Mouse (Mus musculus) central nervous system, embryonic 18 days (tissue): ENCODE measurements around the gene Fgg. TPM values are rescaled to one million over a fixed set of nuclear protein-coding genes. Genes with fewer than 3 reads are reported as not detected.

Experiments
- polyA plus RNA-seq: library from polyadenylated mRNA; depleted of rRNA; stranded (reverse); fragments of >200 nt; gene quantifications from 2 replicates; pipeline ENCODE4 v1.2.3, GENCODE M21; 2012; rRNA removed

Gene Fgg
- 0.06 and 0.17 TPM in 2 replicates for polyA plus RNA-seq

GRCm38 (mm10) chr3:83007557-83007956 lies at the start of gene Fgg:
TSS of gene Fgg (plus strand) at chr3:83007724.

GRCm38 (mm10) chr3:83025475-83026301 lies 18.2 kb downstream of the Fgg start, which contains the start of gene Fga:
TSS of gene Fga (plus strand) at chr3:83026076.

GRCm38 (mm10) chr3:83049680-83050079 lies 42.2 kb downstream of the Fgg start, which contains the start of gene Fgb:
TSS of gene Fgb (minus strand) at chr3:83049863.

GRCm38 (mm10) chr3:83055281-83056038 lies 47.9 kb downstream of the Fgg start, which contains the start of gene Plrg1:
TSS of gene Plrg1 (plus strand) at chr3:83055522.

Other genes starting within 250 kb of the Fgg start
- 0.60 and 0.70 TPM in 2 replicates for gene Rbm46, start 131.2 kb upstream of the Fgg start, polyA plus RNA-seq
- gene Lrat, start 103.8 kb upstream of the Fgg start, polyA plus RNA-seq = 0.25 and 0.39 TPM in 2 replicates
- 0.15 and 0.17 TPM in 2 replicates for gene Fga, start 18.4 kb downstream of the Fgg start, polyA plus RNA-seq
- 0.04 and 0.05 TPM in 2 replicates for gene Fgb, start 42.1 kb downstream of the Fgg start, polyA plus RNA-seq
- gene Plrg1, start 47.8 kb downstream of the Fgg start, polyA plus RNA-seq = 91.3 and 93.0 TPM in 2 replicates
- 1.4 and 1.6 TPM in 2 replicates for gene Dchs2, start 120.2 kb downstream of the Fgg start, polyA plus RNA-seq